Mouse (Mus musculus) thymus, postnatal 36 days (tissue): ENCODE measurements around the gene Bmper.
A peak's percentile ranks its signal among the peaks of the same experiment; 100 is the strongest.

Experiments
- DNase-seq, 2 experiments: peaks; one replicate each; pipeline ENCODE4 v3.0.0; 2022; ENCODE audit warnings: mixed read lengths in 2 of 2

Gene Bmper

GRCm38 (mm10) chr9:23236635-23237279 is 13.9 kb downstream of the Bmper start:
- DNase-seq: no peak

- DNase-seq: no peak
Measured at GRCm38 (mm10) chr9:23239011-23239410, 16.1 kb downstream of the Bmper start.

- DNase-seq: no peak
Measured at GRCm38 (mm10) chr9:23242911-23243310, 20.0 kb downstream of the Bmper start.

GRCm38 (mm10) chr9:23243869-23244268 is 21.0 kb downstream of the Bmper start:
- DNase-seq: no peak

GRCm38 (mm10) chr9:23246389-23246788 is 23.5 kb downstream of the Bmper start:
- DNase-seq: no peak

GRCm38 (mm10) chr9:23250026-23250425 is 27.1 kb downstream of the Bmper start:
- DNase-seq: peak; percentile 47 to 50

- DNase-seq: no peak
Measured at GRCm38 (mm10) chr9:23251001-23251400, 28.1 kb downstream of the Bmper start.

GRCm38 (mm10) chr9:23253624-23254023 is 30.7 kb downstream of the Bmper start:
- no peak for DNase-seq

GRCm38 (mm10) chr9:23254237-23255214 is 31.6 kb downstream of the Bmper start:
- DNase-seq: no peak

- no peak for DNase-seq
Measured at GRCm38 (mm10) chr9:23255841-23256240, 33.0 kb downstream of the Bmper start.

GRCm38 (mm10) chr9:23256576-23256975 is 33.7 kb downstream of the Bmper start:
- no peak for DNase-seq

GRCm38 (mm10) chr9:23261834-23262233 is 39.0 kb downstream of the Bmper start:
- no peak for DNase-seq

- DNase-seq: no peak
Measured at GRCm38 (mm10) chr9:23262851-23263250, 40.0 kb downstream of the Bmper start.

GRCm38 (mm10) chr9:23264471-23264870 is 41.6 kb downstream of the Bmper start:
- DNase-seq: no peak

GRCm38 (mm10) chr9:23268609-23269008 is 45.7 kb downstream of the Bmper start:
- DNase-seq: no peak

GRCm38 (mm10) chr9:23269087-23269486 is 46.2 kb downstream of the Bmper start:
- no peak for DNase-seq

- no peak for DNase-seq
Measured at GRCm38 (mm10) chr9:23276244-23276643, 53.4 kb downstream of the Bmper start.

GRCm38 (mm10) chr9:23284940-23285460 is 62.1 kb downstream of the Bmper start:
- DNase-seq: no peak

GRCm38 (mm10) chr9:23293574-23293973 is 70.7 kb downstream of the Bmper start:
- no peak for DNase-seq

GRCm38 (mm10) chr9:23295569-23295968 is 72.7 kb downstream of the Bmper start:
- no peak for DNase-seq

GRCm38 (mm10) chr9:23297491-23298170 is 74.8 kb downstream of the Bmper start:
- no peak for DNase-seq

- DNase-seq: no peak
Measured at GRCm38 (mm10) chr9:23300376-23300775, 77.5 kb downstream of the Bmper start.

- DNase-seq: no peak
Measured at GRCm38 (mm10) chr9:23305681-23306080, 82.8 kb downstream of the Bmper start.
